8 mouse cellular contexts compared by ENCODE assay signal in the genomic region with DNA sequence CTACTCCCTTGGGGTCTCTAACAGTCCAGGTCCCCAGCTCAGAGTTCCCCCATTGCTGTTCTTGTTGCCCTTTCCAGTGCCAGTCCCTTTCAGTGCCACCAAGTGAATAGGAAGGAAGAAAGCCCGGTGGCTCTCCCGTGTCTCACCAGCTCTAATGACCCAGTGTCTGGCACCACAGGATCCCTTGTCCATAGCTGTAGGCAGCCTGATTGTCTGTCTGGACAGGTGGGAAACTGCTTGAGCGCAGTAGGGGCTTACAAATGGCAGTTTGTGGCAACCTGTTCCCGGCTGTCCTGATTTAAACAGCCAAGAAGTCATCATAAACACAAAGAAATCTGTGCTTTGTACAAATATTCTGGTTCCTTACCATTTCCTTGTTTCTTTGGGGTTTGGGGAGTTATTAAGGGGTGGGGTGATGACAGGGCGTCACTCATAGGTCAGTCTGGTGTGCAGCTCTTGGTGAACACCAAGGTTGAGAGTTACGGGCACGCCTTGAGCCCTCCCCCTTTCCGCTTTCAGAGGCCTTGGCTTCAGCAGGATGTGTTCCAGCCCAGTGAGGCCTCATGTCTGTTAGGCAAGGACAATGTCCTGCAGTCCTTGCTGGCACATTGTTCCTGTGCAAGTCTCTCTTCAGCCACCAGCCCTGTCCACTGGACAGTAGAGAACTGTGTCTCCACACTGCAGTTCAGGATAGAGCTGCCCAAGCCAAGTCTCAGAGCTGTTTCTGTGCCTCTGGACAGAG.
DNase-seq lines count a peak whose midpoint lies in the region; ATAC-seq lines count a peak whose summit lies in the region.

No protein-coding gene starts in this region.

- H3K4me2 ChIP-seq in hindbrain, embryonic 15.5 days: no peak overlapping the region
- H3K4me2 ChIP-seq in neural tube, embryonic 14.5 days (ENCODE audit: low read depth, low read length): no peak overlapping the region

- no peak overlapping the region for H3K4me3 ChIP-seq in embryonic facial prominence, embryonic 10.5 days
- H3K4me3 ChIP-seq in hindbrain, embryonic 15.5 days: no peak overlapping the region
- H3K4me3 ChIP-seq in neural tube, embryonic 14.5 days (ENCODE audit: low read depth, low read length): no peak overlapping the region

- H3K9me3 ChIP-seq in embryonic facial prominence, embryonic 10.5 days: no peaks in the 10 kb centered on the region
- H3K9me3 ChIP-seq in hindbrain, embryonic 15.5 days: no peaks in the 10 kb centered on the region
- no peaks in the 10 kb centered on the region for H3K9me3 ChIP-seq in neural tube, embryonic 14.5 days (ENCODE audit: control insufficient read depth, low read length)

- peaks cover 88% of the 10 kb centered on the region for H3K4me1 ChIP-seq in embryonic facial prominence, embryonic 10.5 days
- H3K4me1 ChIP-seq in hindbrain, embryonic 15.5 days (replicated peaks): peaks cover 56% of the 10 kb centered on the region
- peaks cover 16% of the 10 kb centered on the region for H3K4me1 ChIP-seq in neural tube, embryonic 14.5 days (ENCODE audit: control insufficient read depth, insufficient read depth, low read length)

- peak overlapping the region; percentile 72 for H3K27ac ChIP-seq in embryonic facial prominence, embryonic 10.5 days (replicated peaks)
- peak overlapping the region; percentile 61 for H3K27ac ChIP-seq in hindbrain, embryonic 15.5 days (replicated peaks)
- H3K27ac ChIP-seq in neural tube, embryonic 14.5 days (ENCODE audit: low read depth, low read length): peak overlapping the region; percentile 2; the same call in 1 of the 2 replicates

- peaks cover 17% of the 10 kb centered on the region for H3K36me3 ChIP-seq in embryonic facial prominence, embryonic 10.5 days (replicated peaks)
- H3K36me3 ChIP-seq in hindbrain, embryonic 15.5 days: no peaks in the 10 kb centered on the region
- H3K36me3 ChIP-seq in neural tube, embryonic 14.5 days (ENCODE audit: control insufficient read depth, insufficient read depth, low read length): no peaks in the 10 kb centered on the region

- H3K27me3 ChIP-seq in embryonic facial prominence, embryonic 10.5 days (replicated peaks; ENCODE audit: low read depth, poor library complexity, severe bottlenecking): no peaks in the 10 kb centered on the region
- H3K27me3 ChIP-seq in hindbrain, embryonic 15.5 days: no peaks in the 10 kb centered on the region
- H3K27me3 ChIP-seq in neural tube, embryonic 14.5 days (ENCODE audit: control insufficient read depth, insufficient read depth, low read length): no peaks in the 10 kb centered on the region

- 85% methylated on average over 8 of the region's 8 CpGs for WGBS in embryonic facial prominence, embryonic 10.5 days
- 81% methylated on average over 8 of the region's 8 CpGs for WGBS in hindbrain, embryonic 15.5 days
- WGBS in neural tube, embryonic 14.5 days: 80% methylated on average over 8 of the region's 8 CpGs

- H3K9ac ChIP-seq in hindbrain, embryonic 15.5 days: no peak overlapping the region
- no peak overlapping the region for H3K9ac ChIP-seq in neural tube, embryonic 14.5 days (replicated peaks; ENCODE audit: low read depth, low read length)

- ATAC-seq in hindbrain, embryonic 15.5 days (ENCODE audit: low FRiP score, low read depth): no peak
- ATAC-seq in neural tube, embryonic 14.5 days (ENCODE audit: low read depth): no peak
- ATAC-seq in erythroid progenitor cell, adult 5-6 weeks (replicated peaks; ENCODE audit: low FRiP score, poor library complexity, severe bottlenecking): no peak

- peak; percentile 51 for DNase-seq in gastrocnemius, postnatal 25 days
- no peak for DNase-seq in gastrocnemius, adult 18-20 months (ENCODE audit: low spot score)
- DNase-seq in embryonic facial prominence, embryonic 10.5 days (ENCODE audit: low spot score): no peak
- DNase-seq in liver: peak; percentile 33
- DNase-seq in c-Kit-positive CD71-positive TER-119-positive erythroid progenitor cells, embryonic 14.5 days (ENCODE audit: low spot score): no peak

Comparison
In these comparisons a context has a peak if more than half of its experiments do, and no peak if none do; other contexts are left out.
1. DNase-seq: peak in gastrocnemius, postnatal 25 days (single experiment) and liver (single experiment); none in gastrocnemius, adult 18-20 months (single experiment), embryonic facial prominence, embryonic 10.5 days (single experiment) and c-Kit-positive CD71-positive TER-119-positive erythroid progenitor cells, embryonic 14.5 days (single experiment).
2. H3K27ac ChIP-seq: peak in every context shown above with its lines; median percentile 72 in embryonic facial prominence, embryonic 10.5 days; 61 in hindbrain, embryonic 15.5 days; 2 in neural tube, embryonic 14.5 days.